Mouse (Mus musculus) embryonic facial prominence, embryonic 11.5 days (tissue): ENCODE results near the gene Wipf2. TPM values are rescaled to one million over a fixed set of nuclear protein-coding genes. Genes with fewer than 3 reads are reported as not detected.

Experiments
- ATAC-seq: fragments of 200-750 bp; cut with Nextera tagmentation; replicated peaks from 2 replicates; pipeline ENCODE4 v1.8.0; 2017; ENCODE audit warnings: low read depth; ENCODE audit not compliant: insufficient number of reproducible peaks, low FRiP score, low TSS enrichment
- DNase-seq: peaks from one replicate; pipeline ENCODE4 v3.0.0-alpha.2; 2015; ENCODE audit warnings: low spot score
- H3K27ac ChIP-seq: fragments of 300-500 bp; sonication (generic); replicated peaks from 2 replicates; pipeline ENCODE4 v1.5.1; 2014; ENCODE audit warnings: mild to moderate bottlenecking, low read depth, low read length, control low read depth
- H3K27me3 ChIP-seq: fragments of 300-500 bp; sonication (generic); 2 replicates; pipeline ENCODE4 v1.6.1; 2014; ENCODE audit warnings: mild to moderate bottlenecking, low read length, moderate library complexity, mixed read lengths; ENCODE audit not compliant: control insufficient read depth, insufficient read depth
- H3K36me3 ChIP-seq: fragments of 300-500 bp; sonication (generic); replicated peaks from 2 replicates; pipeline ENCODE4 v1.6.1; 2014; ENCODE audit warnings: low read depth, mild to moderate bottlenecking, low read length, moderate library complexity, mixed read lengths; ENCODE audit not compliant: control insufficient read depth, insufficient read depth
- H3K4me1 ChIP-seq: fragments of 300-500 bp; sonication (generic); 2 replicates; pipeline ENCODE4 v1.6.1; 2014; ENCODE audit warnings: low read length, mixed read lengths; ENCODE audit not compliant: control insufficient read depth, insufficient read depth
- H3K4me2 ChIP-seq: fragments of 300-500 bp; sonication (generic); 2 replicates; pipeline ENCODE4 v1.6.1; 2014; ENCODE audit warnings: low read depth, mild to moderate bottlenecking, control low read depth, low read length, moderate library complexity
- H3K4me3 ChIP-seq: fragments of 300-500 bp; sonication (generic); 2 replicates; pipeline ENCODE4 v1.5.1; 2014; ENCODE audit warnings: low read depth, low read length, control low read depth
- H3K9ac ChIP-seq: fragments of 300-500 bp; sonication (generic); replicated peaks from 2 replicates; pipeline ENCODE4 v1.6.1; 2014; ENCODE audit warnings: mild to moderate bottlenecking, control low read depth, low read length
- H3K9me3 ChIP-seq: fragments of 300-500 bp; sonication (generic); replicated peaks from 2 replicates; pipeline ENCODE4 v1.6.1; 2016; ENCODE audit warnings: mild to moderate bottlenecking, low read length, inconsistent platforms, mixed read lengths; ENCODE audit not compliant: control insufficient read depth
- WGBS: fragments of 180-500 bp; shearing (Covaris S2); extraction: QIAGEN DNeasy Blood & Tissue Kit; methylation state at CpG from one replicate; pipeline ENCODE4 v1.1.7; 2014; 5-methylcytosine and 5-hydroxymethylcytosine counted together
- polyA plus RNA-seq: library from polyadenylated mRNA; unstranded; fragments of >200 nt; fragmentation: Nextera tagmentation; extraction: Ambion mirVana; gene quantifications from 2 replicates; pipeline ENCODE4 v1.2.1, GENCODE M21; 2014

The Wipf2 gene
- polyA plus RNA-seq, 1 experiment from 2014 or later, result 4.6 TPM

- ATAC-seq, result no peak
- DNase-seq, result no peak
- no peaks in the 10 kb centered on the region for H3K27me3 ChIP-seq
- 58% methylated on average over 13 of the region's 13 CpGs for WGBS
- no peaks in the 10 kb centered on the region for H3K9me3 ChIP-seq
- no peak overlapping the region for H3K27ac ChIP-seq
- H3K4me2 ChIP-seq, result no peak overlapping the region
- H3K9ac ChIP-seq, result 0 out of 2 replicates have a peak overlapping the region, but pooled peaks have one; percentile 4
- no peak overlapping the region for H3K4me3 ChIP-seq
- H3K36me3 ChIP-seq, result no peaks in the 10 kb centered on the region
- peaks cover 2% of the 10 kb centered on the region; the same call in 1 of the 2 replicates for H3K4me1 ChIP-seq
These were observed 17.4 kb upstream of the Wipf2 start for GRCm38 (mm10) chr11:98846016-98846415.

DNA sequence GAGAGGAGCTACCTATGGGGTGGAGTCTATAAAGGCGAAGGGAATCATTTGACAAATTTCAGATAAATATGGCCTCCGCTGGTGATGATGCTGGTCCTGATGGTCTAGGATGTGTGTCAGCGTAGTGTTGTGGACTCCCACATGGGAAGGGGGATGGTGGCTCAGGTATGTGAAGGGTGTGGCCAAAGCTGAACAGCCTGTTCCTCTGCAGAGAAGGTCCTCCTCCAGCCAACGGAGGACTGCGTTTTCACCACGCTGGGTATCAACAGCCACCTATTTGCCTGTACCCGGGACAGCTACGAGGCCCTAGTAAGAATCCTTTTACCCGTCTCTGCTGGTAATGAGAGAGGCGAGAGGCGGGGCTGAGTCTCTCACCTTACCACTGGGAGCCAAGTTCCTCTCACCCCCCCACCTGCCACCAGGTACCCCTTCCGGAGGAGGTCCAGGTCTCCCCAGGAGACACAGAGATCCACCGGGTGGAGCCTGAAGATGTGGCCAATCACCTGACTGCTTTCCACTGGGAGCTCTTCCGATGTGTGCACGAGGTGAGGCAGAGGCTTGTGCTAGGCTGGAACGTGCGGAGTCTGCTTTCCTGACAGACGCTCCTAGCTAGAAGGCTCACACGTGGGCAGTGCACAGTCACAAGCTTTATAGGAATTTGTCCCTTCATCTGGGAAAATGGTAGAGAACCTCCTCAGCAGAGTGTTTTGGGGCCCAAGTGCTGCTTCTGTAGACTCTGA, 16.4 kb upstream of the Wipf2 start:
- 65% methylated on average over 19 of the region's 19 CpGs for WGBS
- Histone ChIP-seq H3K27ac (no peak overlapping the region), H3K4me2 (no peak overlapping the region), H3K27me3 (no peaks in the 10 kb centered on the region), H3K4me3 (no peak overlapping the region), H3K9me3 (no peaks in the 10 kb centered on the region), H3K36me3 (no peaks in the 10 kb centered on the region), H3K9ac (no peak overlapping the region), H3K4me1 (peaks cover 2% of the 10 kb centered on the region; the same call in 1 of the 2 replicates)
- ATAC-seq (no peak), DNase-seq (no peak)

- Histone ChIP-seq H3K36me3 (no peaks in the 10 kb centered on the region), H3K4me3 (no peak overlapping the region), H3K9me3 (no peaks in the 10 kb centered on the region), H3K9ac (peak overlapping the region; percentile 1; the same call in 1 of the 2 replicates), H3K27me3 (no peaks in the 10 kb centered on the region), H3K4me2 (no peak overlapping the region), H3K4me1 (peaks cover 5% of the 10 kb centered on the region; the same call in 1 of the 2 replicates), H3K27ac (no peak overlapping the region)
- ATAC-seq (no peak; the same call in 1 of the 2 replicates), DNase-seq (peak; percentile 16)
- 9% methylated on average over 19 of the region's 19 CpGs for WGBS
These were observed 14.1 kb upstream of the Wipf2 start for GRCm38 (mm10) chr11:98849196-98849894.

- DNase-seq, result peak; percentile 25
- H3K9ac ChIP-seq, result no peak overlapping the region; the same call in 1 of the 2 replicates
- H3K36me3 ChIP-seq, result no peaks in the 10 kb centered on the region
- no peak overlapping the region for H3K4me2 ChIP-seq
- H3K27me3 ChIP-seq, result no peaks in the 10 kb centered on the region
- 64% methylated on average over 26 of the region's 26 CpGs for WGBS
- H3K4me3 ChIP-seq, result no peak overlapping the region
- peaks cover 5% of the 10 kb centered on the region; the same call in 1 of the 2 replicates for H3K4me1 ChIP-seq
- ATAC-seq, result no peak
- H3K27ac ChIP-seq, result no peak overlapping the region
- no peaks in the 10 kb centered on the region for H3K9me3 ChIP-seq
These were observed 13.0 kb upstream of the Wipf2 start for GRCm38 (mm10) chr11:98850100-98851093.

- H3K27me3 ChIP-seq, result no peaks in the 10 kb centered on the region
- H3K27ac ChIP-seq, result no peak overlapping the region
- no peaks in the 10 kb centered on the region for H3K9me3 ChIP-seq
- H3K9ac ChIP-seq, result peak overlapping the region; percentile 9; the same call in 1 of the 2 replicates
- no peaks in the 10 kb centered on the region for H3K36me3 ChIP-seq
- H3K4me2 ChIP-seq, result no peak overlapping the region
- no peak for DNase-seq
- 88% methylated on average over 8 of the region's 8 CpGs for WGBS
- peaks cover 5% of the 10 kb centered on the region; the same call in 1 of the 2 replicates for H3K4me1 ChIP-seq
- ATAC-seq, result no peak
- no peak overlapping the region for H3K4me3 ChIP-seq
These were observed 9.3 kb upstream of the Wipf2 start for GRCm38 (mm10) chr11:98854116-98854515.

- Histone ChIP-seq H3K9ac (no peak overlapping the region), H3K27ac (no peak overlapping the region), H3K4me3 (no peak overlapping the region), H3K4me1 (peaks cover 5% of the 10 kb centered on the region; the same call in 1 of the 2 replicates), H3K4me2 (no peak overlapping the region), H3K36me3 (no peaks in the 10 kb centered on the region), H3K9me3 (no peaks in the 10 kb centered on the region), H3K27me3 (no peaks in the 10 kb centered on the region)
- WGBS, result 91% methylated on average over 2 of the region's 2 CpGs
- DNase-seq, result no peak
- ATAC-seq, result no peak
These were observed 8.8 kb upstream of the Wipf2 start for GRCm38 (mm10) chr11:98854659-98855058.

DNA sequence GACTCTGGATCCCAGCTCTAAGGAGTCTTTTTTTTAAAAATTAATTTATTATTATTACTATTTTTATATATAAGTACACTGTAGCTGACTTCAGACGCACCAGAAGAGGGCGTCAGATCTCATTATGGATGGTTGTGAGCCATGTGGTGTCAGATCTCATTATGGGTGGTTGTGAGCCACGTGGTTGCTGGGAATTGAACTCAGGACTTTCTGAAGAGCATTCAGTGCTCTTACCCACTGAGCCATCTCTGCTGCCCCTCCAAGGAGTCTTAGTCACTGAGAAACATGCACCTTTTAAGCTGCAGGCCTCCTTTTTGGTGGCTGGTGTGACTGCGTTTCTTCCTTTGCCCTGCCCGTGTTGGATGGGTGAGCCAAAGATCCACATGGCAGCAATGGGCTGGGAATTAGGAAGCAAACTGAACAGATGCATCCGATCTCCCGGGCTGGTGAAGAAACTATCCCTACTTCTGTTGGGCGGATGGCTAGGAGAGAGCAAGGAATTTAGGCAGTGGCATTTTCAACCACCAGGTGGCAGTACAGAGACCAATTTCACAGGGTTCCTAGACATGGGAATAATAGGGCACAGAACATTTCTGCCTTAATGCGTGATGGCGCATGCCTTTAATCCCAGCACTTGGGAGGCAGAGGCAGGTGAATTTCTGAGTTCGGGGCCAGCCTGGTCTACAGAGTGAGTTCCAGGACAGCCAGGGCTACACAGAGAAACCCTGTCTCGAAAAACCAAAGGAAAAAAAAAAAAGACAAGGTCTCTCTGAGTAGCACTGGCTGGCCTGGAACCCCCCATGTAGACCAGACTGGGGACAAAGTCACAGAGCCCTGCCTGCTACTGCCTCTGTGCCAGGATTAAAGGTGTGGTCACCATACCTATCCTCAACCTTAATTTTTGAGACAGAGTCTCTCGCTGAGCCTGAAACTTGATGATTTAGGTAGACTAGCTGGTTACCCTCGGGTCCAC, 4.4 kb upstream of the Wipf2 start:
- ATAC-seq (no peak), DNase-seq (peak; percentile 95)
- no peak overlapping the region for H3K9ac ChIP-seq
- 35% methylated on average over 14 of the region's 14 CpGs for WGBS
- no peak overlapping the region for H3K4me3 ChIP-seq
- no peaks in the 10 kb centered on the region for H3K36me3 ChIP-seq
- no peak overlapping the region for H3K27ac ChIP-seq
- no peaks in the 10 kb centered on the region for H3K9me3 ChIP-seq
- H3K27me3 ChIP-seq, result no peaks in the 10 kb centered on the region
- no peak overlapping the region for H3K4me2 ChIP-seq
- no peaks in the 10 kb centered on the region for H3K4me1 ChIP-seq
